Mouse (Mus musculus): ENCODE measurements at regions not wholly inside any gene's neighbourhood (a gene's known extent, or its start where the extent isn't known, plus 50 kb on each side); places are given as distances from the start of the nearest gene placed in this dataset.

- DNase-seq: no peak
These were observed 97.8 kb upstream of the Cd180 start for GRCm38 (mm10) chr13:102595602-102596001.

DNA sequence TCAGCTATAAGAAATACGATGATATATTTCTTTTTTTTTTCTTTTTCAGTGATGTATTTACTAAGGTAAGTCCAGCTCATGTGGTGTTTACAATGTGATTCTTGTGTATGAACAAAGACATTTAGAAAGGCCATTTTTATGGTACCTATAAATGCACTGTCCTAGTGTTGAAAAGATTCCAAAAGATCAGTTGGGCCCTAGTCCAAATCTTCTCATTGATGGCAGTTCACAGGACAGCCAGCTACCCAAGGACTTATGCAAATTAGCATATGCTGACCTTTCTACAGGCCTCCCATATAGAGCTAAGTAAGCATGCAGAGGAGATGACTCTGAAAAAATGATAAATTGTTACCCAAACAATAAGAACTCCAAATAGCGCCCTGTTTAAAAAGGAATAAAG lies 97.3 kb upstream of the Cd180 start:
- DNase-seq: no peak

DNA sequence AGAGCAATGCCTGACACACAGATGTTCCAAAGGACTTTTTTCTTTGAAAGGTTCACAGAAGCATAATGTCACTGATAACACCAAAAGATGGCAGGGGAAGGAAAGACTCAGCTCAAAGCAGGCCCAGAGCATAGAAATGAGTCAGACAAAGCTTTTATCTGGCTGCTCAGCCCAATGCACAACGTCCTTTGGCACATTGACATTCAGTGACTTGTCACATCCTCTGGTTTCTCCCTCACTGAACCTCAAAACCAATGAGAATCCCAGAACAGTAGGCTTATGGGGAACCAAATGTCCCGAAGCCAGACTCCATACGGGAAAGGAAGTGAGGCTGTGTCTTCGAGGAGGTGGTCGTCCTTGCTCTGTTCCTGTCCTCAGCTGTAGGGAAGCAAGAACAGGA lies 95.2 kb upstream of the Cd180 start:
- DNase-seq: no peak

DNA sequence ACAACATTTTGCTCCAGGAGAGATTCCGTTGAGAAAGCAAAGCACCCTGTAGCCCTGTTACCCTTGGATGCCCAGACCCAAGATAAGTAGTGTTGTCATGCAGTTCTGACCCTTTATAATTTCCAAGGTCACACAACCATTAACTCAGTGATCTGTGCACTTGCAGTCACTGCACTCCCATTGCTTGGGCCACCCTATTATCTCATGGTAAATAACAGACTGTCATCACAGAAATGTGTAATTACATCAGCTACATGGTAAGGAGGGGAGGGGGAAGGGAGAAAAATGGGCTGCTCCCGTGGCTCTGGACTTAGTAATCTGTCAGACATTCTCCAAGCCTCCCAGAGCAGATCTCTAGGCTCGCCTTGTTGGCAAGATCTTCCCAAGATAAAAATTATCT lies 93.8 kb upstream of the Cd180 start:
- DNase-seq: no peak

DNA sequence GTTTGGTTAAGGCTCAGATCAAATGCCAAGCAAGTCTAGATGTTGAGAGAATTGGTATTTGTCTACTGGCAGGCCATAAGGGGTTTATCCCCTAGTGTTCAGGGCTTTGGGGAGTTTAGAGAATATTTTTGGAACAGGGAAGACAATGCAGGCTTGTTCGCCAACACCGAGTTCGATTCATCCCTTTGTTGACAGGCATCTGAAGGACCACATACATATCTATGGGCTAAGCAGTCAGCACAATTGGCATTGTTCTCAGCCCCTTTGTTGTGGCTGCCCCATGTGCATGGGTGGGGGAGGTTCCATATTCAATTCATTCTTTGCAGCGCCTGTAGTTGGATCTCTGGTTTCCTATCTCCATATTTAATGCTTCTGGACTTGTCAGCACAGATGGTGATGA lies 93.3 kb upstream of the Cd180 start:
- DNase-seq: no peak

GRCm38 (mm10) chr13:102624461-102624860 lies 68.9 kb upstream of the Cd180 start:
- DNase-seq: no peak

DNA sequence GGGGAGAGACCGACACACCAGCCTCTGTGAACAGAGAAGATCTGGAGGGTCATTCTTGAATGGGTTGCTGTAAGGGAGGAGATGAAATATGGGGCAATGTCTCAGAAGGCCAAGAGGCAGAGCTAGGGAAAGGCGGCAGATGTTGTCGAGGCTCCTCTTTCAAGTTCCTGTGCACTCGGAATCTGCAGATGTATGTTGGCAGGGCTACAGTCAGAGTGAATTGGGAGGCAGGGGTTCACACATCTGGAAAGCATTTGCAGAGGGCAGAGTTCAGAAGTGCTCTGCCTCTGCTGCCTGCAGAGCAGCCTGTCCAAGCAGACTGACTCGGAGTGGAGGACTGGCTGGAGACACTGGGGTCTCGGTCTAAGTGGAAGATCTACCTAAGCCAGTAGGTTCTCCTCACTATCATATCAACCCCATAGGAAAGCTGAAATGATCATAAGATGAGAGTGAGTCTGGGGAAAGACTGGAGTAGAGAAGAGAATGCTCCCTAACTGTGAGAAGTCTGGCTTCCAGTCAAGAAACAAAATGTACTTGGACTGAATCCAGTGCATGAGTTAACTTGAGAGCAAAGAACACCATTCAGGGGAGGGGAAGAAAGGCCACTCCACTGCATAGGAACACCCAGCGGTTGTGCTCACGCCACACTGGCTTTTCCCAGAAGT lies 68.1 kb upstream of the Cd180 start:
- DNase-seq: peak; percentile 77

GRCm38 (mm10) chr13:102625836-102626340 lies 67.5 kb upstream of the Cd180 start:
- no peak for DNase-seq

GRCm38 (mm10) chr13:102627786-102628185 lies 65.6 kb upstream of the Cd180 start:
- no peak for DNase-seq

DNA sequence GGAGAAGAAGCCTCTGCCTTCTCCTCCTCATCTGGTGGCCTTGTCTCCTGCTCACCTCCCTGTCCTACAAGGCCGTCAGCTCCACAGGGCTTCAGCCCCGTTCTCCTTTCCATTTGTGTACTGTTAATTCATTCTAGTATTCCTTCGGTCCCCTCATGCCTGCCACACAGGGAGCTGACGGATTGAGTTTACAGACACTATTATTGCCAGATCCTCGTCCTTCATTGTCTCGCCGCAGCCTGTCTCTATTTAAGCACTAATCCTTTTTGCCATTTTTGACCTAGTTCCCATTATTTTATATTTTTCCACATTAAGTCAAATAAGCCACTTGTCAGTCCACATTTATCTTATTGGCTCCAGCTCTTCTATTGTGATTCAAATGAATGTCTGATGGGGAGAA lies 64.2 kb upstream of the Cd180 start:
- DNase-seq: no peak

GRCm38 (mm10) chr13:102634236-102634957 lies 59.0 kb upstream of the Cd180 start:
- DNase-seq: no peak

- DNase-seq: no peak
These were observed 57.3 kb upstream of the Cd180 start for GRCm38 (mm10) chr13:102636032-102636431.

- DNase-seq: no peak
These were observed 56.3 kb upstream of the Cd180 start for GRCm38 (mm10) chr13:102637059-102637458.

GRCm38 (mm10) chr13:102639651-102640050 lies 53.7 kb upstream of the Cd180 start:
- DNase-seq: no peak

GRCm38 (mm10) chr13:102640171-102640570 lies 53.2 kb upstream of the Cd180 start:
- no peak for DNase-seq

All from kidney, adult 18-20 months (tissue).